Mouse (Mus musculus): ENCODE data around the gene Veph1.

Veph1 gene

GRCm38 (mm10) chr3:66004989-66005388, 291.6 kb downstream of the Veph1 start:
- DNase-seq, result no peak

- no peak for DNase-seq
Observed at GRCm38 (mm10) chr3:66004220-66004951, 292.3 kb downstream of the Veph1 start.
